Mouse (Mus musculus): ENCODE measurements around the gene Agbl2. TPM values are rescaled to one million over a fixed set of nuclear protein-coding genes. Genes with fewer than 3 reads are reported as not detected.
"Not testable (repeated sequence)": the region's sequence is repeated elsewhere in the genome, so short reads cannot be mapped to it uniquely, and the experiment has no call there.

Agbl2 gene
- polyA plus RNA-seq, 1 experiment = not detected

DNA sequence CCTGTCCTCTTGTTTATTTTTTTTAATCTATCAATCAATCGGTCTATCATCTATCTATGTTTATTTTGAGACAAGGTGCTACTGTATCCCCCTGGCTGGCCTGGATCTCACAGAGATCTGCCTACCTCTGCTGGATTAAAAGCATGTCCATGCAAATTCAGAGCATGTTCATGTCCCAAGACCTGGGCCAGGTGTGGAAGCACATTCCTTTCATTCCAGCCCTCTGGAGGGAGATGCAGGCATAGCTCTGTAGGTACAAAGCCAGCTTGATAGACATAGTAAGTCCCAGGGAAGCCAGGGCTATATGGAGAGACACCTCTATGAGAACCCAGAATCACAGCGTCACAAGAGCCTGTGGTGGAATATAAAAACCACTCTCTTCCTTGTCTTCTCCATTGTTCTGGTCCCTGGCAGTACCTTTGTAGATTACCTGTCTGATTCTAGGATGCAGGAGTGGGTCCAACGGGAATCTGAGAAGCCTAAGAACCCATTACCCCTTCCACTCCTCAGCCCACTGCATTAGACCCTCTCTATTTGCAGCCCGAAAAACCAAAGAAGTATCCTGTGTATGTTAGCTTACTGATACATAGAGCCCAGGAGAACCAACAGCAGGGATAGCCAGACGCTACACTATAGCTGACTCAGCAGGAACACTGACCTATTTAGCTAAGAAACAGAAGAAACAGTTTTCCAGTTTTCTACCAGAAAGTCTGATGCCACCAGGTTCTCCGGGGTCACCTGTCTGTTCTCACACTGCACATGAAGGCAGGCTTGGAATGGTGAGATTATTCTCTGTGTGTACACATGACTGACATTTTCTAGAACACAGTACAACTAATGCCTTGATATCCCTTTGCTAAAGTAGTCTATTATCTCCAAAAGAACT lies 26.0 kb downstream of the Agbl2 start:
- H3K4me1 ChIP-seq = no peaks in the 10 kb centered on the region; the same call in 1 of the 2 replicates
- no peak overlapping the region for H3K4me3 ChIP-seq (replicated peaks)
- TF ChIP-seq FLI1 (IDR thresholded peaks at IDR 0.05; ENCODE audit: low read length) (no peak), GATA1 (IDR thresholded peaks at IDR 0.05; ENCODE audit: borderline replicate concordance, low read length) (no peak)
- H3K9me3 ChIP-seq = peaks cover 3% of the 10 kb centered on the region; the same call in 1 of the 2 replicates
- peaks cover 23% of the 10 kb centered on the region for H3K27me3 ChIP-seq (replicated peaks)
- no peaks in the 10 kb centered on the region for H3K36me3 ChIP-seq (replicated peaks; ENCODE audit: low read length)

DNA sequence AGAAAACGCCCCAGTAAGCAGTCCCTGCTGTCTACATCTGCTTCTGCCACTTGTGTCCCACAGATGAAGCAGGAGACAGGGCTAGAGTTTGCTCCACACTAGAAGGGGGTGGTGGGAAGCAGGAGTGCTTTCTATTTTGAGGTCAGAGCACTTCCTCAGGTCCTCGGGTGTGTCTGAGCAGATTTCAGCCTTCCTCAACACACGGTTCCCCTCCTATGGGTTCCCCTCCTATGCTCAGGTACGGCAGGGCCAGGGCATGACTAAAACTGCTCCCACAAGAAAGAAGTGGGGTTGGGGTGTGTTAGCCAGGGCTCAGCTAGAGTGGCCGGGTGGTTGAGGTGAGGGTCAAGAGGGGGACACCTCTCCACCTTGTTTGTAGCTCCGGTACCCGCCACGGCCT lies 28.2 kb downstream of the Agbl2 start:
- Histone ChIP-seq H3K9me3 (no peaks in the 10 kb centered on the region), H3K4me3 (replicated peaks) (no peak overlapping the region), H3K36me3 (replicated peaks; ENCODE audit: low read length) (no peaks in the 10 kb centered on the region), H3K27me3 (replicated peaks) (peaks cover 26% of the 10 kb centered on the region), H3K4me1 (no peaks in the 10 kb centered on the region; the same call in 1 of the 2 replicates)
- TF ChIP-seq FLI1 (IDR thresholded peaks at IDR 0.05; ENCODE audit: low read length) (no peak), GATA1 (IDR thresholded peaks at IDR 0.05; ENCODE audit: borderline replicate concordance, low read length) (no peak)

DNA sequence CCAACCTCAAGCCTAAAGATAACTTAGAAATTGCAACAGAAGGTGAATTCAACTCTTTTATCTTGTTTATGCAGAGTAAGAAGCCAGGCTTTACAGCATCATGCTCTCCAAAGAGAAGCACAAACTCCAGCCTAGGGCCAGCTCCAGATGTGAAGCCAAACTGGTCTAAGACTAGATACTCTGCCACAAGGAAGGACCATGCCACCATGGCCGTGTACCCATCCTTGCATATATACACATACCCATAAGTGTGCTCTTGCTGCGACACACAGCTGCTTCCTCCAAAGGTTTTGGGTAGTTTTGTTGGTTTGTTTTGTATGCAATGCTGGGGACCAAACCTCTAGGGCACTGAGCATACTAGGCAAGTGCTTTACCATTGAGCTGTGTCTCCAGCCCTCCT lies 32.7 kb downstream of the Agbl2 start:
- no peaks in the 10 kb centered on the region for H3K4me1 ChIP-seq
- TF ChIP-seq GATA1 (IDR thresholded peaks at IDR 0.05; ENCODE audit: borderline replicate concordance, low read length) (no peak), FLI1 (IDR thresholded peaks at IDR 0.05; ENCODE audit: low read length) (no peak)
- H3K9me3 ChIP-seq = no peaks in the 10 kb centered on the region
- H3K27me3 ChIP-seq (replicated peaks) = peaks cover 19% of the 10 kb centered on the region
- no peak overlapping the region for H3K4me3 ChIP-seq (replicated peaks)
- no peaks in the 10 kb centered on the region for H3K36me3 ChIP-seq (replicated peaks; ENCODE audit: low read length)

DNA sequence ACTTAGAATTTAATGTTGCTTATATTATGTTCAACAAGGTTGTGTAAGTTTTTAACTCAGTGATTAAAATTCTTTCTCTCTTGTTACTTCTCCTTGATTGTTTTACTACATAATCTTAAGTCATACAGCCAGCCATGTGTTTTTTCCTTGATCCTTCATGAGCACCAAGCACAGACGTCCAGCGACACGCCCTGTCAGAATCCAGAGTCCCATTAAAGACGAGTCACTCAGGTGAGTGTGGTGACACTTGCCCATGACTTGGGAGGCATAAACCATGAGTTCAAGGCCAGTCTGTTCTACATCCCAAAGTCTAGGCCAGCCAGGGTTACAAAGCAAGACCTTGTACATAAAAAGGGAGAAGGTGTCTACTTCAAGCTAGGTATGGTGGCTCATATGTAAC lies 33.6 kb downstream of the Agbl2 start:
- H3K4me3 ChIP-seq (replicated peaks) = no peak overlapping the region
- H3K4me1 ChIP-seq = no peaks in the 10 kb centered on the region
- no peaks in the 10 kb centered on the region for H3K9me3 ChIP-seq
- no peaks in the 10 kb centered on the region for H3K36me3 ChIP-seq (replicated peaks; ENCODE audit: low read length)
- no peak for TF ChIP-seq FLI1 (IDR thresholded peaks at IDR 0.05; ENCODE audit: low read length)
- TF ChIP-seq GATA1 (IDR thresholded peaks at IDR 0.05; ENCODE audit: borderline replicate concordance, low read length) = no peak
- H3K27me3 ChIP-seq (replicated peaks) = peaks cover 13% of the 10 kb centered on the region

DNA sequence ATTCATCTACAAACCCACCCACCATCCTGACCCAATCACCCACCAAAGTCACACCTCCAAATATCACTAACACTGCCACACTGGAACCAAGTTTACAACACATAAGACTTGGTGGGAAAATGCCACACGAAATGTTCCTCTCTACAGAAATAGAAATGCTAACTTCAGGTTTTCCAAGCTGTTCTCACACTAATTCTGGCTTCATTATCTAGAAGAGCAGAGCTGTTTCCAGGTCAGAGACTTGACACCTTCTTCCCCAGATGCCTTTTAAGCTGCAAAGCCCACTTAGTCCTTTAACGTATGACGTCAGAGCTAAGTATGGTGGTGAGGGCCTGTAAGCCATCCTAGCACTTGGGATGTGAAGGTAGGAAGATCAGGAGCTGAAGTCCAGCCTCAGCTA lies 36.2 kb downstream of the Agbl2 start:
- H3K9me3 ChIP-seq = no peaks in the 10 kb centered on the region
- H3K4me3 ChIP-seq (replicated peaks) = no peak overlapping the region
- H3K4me1 ChIP-seq = no peaks in the 10 kb centered on the region
- H3K36me3 ChIP-seq (replicated peaks; ENCODE audit: low read length) = no peaks in the 10 kb centered on the region
- TF ChIP-seq FLI1 (IDR thresholded peaks at IDR 0.05; ENCODE audit: low read length) = no peak
- no peak for TF ChIP-seq GATA1 (IDR thresholded peaks at IDR 0.05; ENCODE audit: borderline replicate concordance, low read length)
- H3K27me3 ChIP-seq (replicated peaks) = peaks cover 6% of the 10 kb centered on the region

DNA sequence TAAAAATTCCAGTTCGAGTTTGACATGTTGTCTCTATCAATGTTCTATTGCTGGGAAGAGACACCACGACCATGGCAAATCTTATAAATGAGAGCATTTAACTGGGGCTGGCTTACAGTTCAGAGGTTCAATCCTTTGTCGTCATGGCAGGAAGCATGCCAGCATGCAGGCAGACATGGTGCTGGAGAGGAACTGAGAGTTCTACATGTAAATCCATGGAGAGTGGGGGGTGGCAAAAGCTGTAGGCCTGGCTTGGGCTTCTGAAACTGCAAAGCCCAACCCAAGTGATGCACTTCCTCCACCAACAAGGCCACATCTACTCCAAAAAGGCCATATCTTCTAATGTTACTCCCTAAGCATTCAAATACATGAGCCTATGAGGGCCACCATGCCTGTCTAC lies 38.4 kb downstream of the Agbl2 start:
- Histone ChIP-seq H3K4me3 (replicated peaks) (no peak overlapping the region), H3K27me3 (replicated peaks) (peaks cover 5% of the 10 kb centered on the region), H3K9me3 (no peaks in the 10 kb centered on the region), H3K36me3 (replicated peaks; ENCODE audit: low read length) (no peaks in the 10 kb centered on the region), H3K4me1 (no peaks in the 10 kb centered on the region)
- TF ChIP-seq GATA1 (IDR thresholded peaks at IDR 0.05; ENCODE audit: borderline replicate concordance, low read length) (no peak), FLI1 (IDR thresholded peaks at IDR 0.05; ENCODE audit: low read length) (no peak)

DNA sequence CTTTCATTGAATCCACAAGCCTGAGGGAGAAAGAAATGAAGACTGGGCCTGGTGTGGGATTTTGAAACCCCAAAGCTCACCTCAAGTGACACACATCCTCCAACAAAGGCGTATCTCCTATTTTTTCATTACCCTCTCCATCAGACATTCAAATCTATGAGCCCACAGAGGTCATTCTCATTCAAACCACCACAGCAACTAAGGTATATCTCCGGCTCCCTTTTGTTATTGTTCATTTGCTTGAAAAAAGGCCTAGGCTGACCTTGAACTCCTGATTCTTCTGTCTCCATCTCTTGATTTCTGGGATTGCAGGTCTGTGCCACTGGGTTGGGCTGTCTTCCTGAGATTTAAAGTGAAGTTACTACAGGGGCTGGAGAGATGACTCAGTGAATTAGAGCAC lies 40.5 kb downstream of the Agbl2 start:
- Histone ChIP-seq H3K4me3 (replicated peaks) (no peak overlapping the region), H3K27me3 (replicated peaks) (peaks cover 3% of the 10 kb centered on the region), H3K9me3 (no peaks in the 10 kb centered on the region), H3K4me1 (no peaks in the 10 kb centered on the region), H3K36me3 (replicated peaks; ENCODE audit: low read length) (no peaks in the 10 kb centered on the region)
- TF ChIP-seq GATA1 (IDR thresholded peaks at IDR 0.05; ENCODE audit: borderline replicate concordance, low read length) (no peak), FLI1 (IDR thresholded peaks at IDR 0.05; ENCODE audit: low read length) (no peak)

DNA sequence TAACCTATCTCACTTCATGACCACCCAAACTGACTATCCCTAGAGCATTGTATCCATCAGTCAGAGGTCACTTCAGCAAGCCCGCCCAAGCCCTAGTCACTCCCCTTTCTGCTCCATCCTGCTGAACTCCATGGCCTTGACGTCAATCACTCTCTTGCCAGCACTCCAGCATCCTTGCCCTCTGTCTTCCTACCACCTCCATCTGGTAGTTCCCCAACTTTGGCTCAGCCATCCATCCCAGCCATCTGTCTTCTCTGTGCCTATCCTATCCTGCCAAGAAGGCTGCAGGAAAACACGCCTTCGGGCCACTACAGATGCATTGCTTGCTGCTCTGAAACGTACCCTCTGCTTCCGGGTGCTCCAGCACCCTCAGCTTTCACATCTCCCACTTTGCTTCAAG lies 41.3 kb downstream of the Agbl2 start:
- no peak overlapping the region for H3K4me3 ChIP-seq (replicated peaks)
- H3K9me3 ChIP-seq = no peaks in the 10 kb centered on the region
- H3K4me1 ChIP-seq = peaks cover 2% of the 10 kb centered on the region
- no peak for TF ChIP-seq FLI1 (IDR thresholded peaks at IDR 0.05; ENCODE audit: low read length)
- no peak for TF ChIP-seq GATA1 (IDR thresholded peaks at IDR 0.05; ENCODE audit: borderline replicate concordance, low read length)
- no peaks in the 10 kb centered on the region for H3K36me3 ChIP-seq (replicated peaks; ENCODE audit: low read length)
- peaks cover 3% of the 10 kb centered on the region for H3K27me3 ChIP-seq (replicated peaks)

DNA sequence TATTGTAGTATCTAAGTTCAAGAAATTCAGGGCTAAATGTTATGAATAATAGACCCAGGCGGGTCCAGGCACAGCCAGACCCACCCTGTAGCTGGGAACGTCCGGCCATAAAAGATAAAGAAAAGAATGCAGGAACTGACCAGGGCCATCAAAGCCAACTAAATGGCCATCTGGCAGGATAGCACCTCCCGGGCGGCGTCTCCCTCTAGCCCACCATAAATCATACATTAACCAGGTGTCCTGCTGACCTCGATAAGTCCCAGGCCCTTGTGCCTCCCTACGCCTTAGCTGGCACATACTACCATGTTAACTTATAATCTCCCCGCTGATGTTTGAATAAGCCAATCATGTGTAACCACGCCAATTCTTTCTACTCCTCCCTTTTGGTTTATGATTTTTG lies 42.0 kb downstream of the Agbl2 start:
- not testable (repeated sequence) for H3K9me3 ChIP-seq; H3K4me3 ChIP-seq (replicated peaks); H3K27me3 ChIP-seq (replicated peaks); H3K36me3 ChIP-seq (replicated peaks; ENCODE audit: low read length); H3K4me1 ChIP-seq

DNA sequence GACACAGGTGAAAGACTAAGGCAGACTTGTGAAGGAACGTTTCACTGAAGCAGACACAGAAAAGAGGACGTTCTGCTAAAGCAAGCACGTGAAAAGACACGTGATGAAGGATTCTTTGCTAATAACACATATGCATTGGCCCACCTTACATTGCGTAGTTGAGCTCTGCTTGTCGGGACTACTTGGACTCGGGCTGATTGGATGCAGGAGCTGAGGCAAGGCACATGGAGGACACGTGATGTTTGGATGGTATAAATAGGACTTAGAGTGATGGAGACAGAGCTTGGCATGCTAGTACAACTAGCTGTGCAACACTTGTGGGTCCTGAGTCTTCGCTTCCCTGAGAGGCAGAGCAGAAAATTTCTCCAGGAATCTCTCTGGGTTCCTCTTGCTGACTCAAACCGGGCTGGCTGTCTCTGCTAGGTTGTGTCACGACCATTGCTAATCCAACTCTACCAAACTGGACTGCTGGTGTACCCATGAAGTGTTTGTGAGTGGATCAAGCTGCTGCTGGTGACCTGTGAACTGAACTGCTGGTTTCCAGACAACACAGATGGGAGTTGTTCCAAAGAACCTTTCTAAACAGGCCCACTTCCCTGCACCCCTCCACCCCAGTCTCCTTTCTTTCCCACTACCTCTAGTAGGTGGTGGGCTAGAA lies 43.1 kb downstream of the Agbl2 start:
- peaks cover 6% of the 10 kb centered on the region for H3K4me1 ChIP-seq
- no peaks in the 10 kb centered on the region for H3K36me3 ChIP-seq (replicated peaks; ENCODE audit: low read length)
- peaks cover 5% of the 10 kb centered on the region for H3K27me3 ChIP-seq (replicated peaks)
- H3K9me3 ChIP-seq = no peaks in the 10 kb centered on the region
- H3K4me3 ChIP-seq (replicated peaks) = no peak overlapping the region
- no peak for TF ChIP-seq FLI1 (IDR thresholded peaks at IDR 0.05; ENCODE audit: low read length)
- no peak for TF ChIP-seq GATA1 (IDR thresholded peaks at IDR 0.05; ENCODE audit: borderline replicate concordance, low read length)

All from megakaryocyte, embryonic 14.5 days (primary cell).